In genomic region chr16:42337663-42338062, GRCm38 (mm10) we compare ENCODE assay signal across 13 mouse cellular contexts. TPM values are rescaled to one million over a fixed set of nuclear protein-coding genes. Genes with fewer than 3 reads are reported as not detected.
A peak's percentile ranks its signal among the peaks of the same experiment; 100 is the strongest.
DNase-seq lines count a peak whose midpoint lies in the region; ATAC-seq and TF ChIP-seq lines count a peak whose summit lies in the region.
"Had no signal": no experiment of that assay in that cellular context is flagged by ENCODE, and none has a peak within 500 bp of the region (broad histone marks: within the 10 kb centered on the region; RNA-seq: fewer than 3 reads in every experiment).

No protein-coding gene starts in this region.

- peak; percentile 25; the same call in 1 of the 2 replicates for ATAC-seq in lung, embryonic 15.5 days (ENCODE audit: borderline replicate concordance, extremely low read depth, low FRiP score, low TSS enrichment)
- no peak for ATAC-seq in hindbrain, embryonic 11.5 days (ENCODE audit: low FRiP score)
- ATAC-seq in midbrain, postnatal 0 days (ENCODE audit: low FRiP score), result peak; percentile 45; the same call in 1 of the 2 replicates
- ATAC-seq: inflammation-experienced regulatory T-cells, adult 6 months had no signal

- no peaks in the 10 kb centered on the region for H3K36me3 ChIP-seq in lung, embryonic 15.5 days
- H3K36me3 ChIP-seq in hindbrain, embryonic 11.5 days (ENCODE audit: control insufficient read depth, insufficient read depth, low read length), result no peaks in the 10 kb centered on the region
- H3K36me3 ChIP-seq in midbrain, postnatal 0 days (ENCODE audit: insufficient read depth, low read length), result no peaks in the 10 kb centered on the region
- H3K36me3 ChIP-seq: limb, embryonic 15.5 days had no signal

- H3K9ac ChIP-seq in lung, embryonic 15.5 days, result no peak overlapping the region
- H3K9ac ChIP-seq in hindbrain, embryonic 11.5 days (ENCODE audit: low read depth, low read length), result peak overlapping the region; percentile 24; the same call in 1 of the 2 replicates
- peak overlapping the region; percentile 93 for H3K9ac ChIP-seq in midbrain, postnatal 0 days (replicated peaks; ENCODE audit: low read length, poor library complexity, severe bottlenecking)
- H3K9ac ChIP-seq: limb, embryonic 15.5 days had no signal

- H3K27ac ChIP-seq in cerebellum, adult 2 months (ENCODE audit: insufficient read depth, low read length), result peak overlapping the region; percentile 34; the same call in 1 of the 2 replicates
- H3K27ac ChIP-seq in lung, embryonic 15.5 days, result no peak overlapping the region
- H3K27ac ChIP-seq in hindbrain, embryonic 11.5 days (ENCODE audit: low read depth, low read length), result no peak overlapping the region
- peak overlapping the region; percentile 95 for H3K27ac ChIP-seq in midbrain, postnatal 0 days (ENCODE audit: low read depth, low read length)
- H3K27ac ChIP-seq: limb, embryonic 15.5 days; macrophage had no signal

- H3K27me3 ChIP-seq in cerebellum, adult 2 months (ENCODE audit: control insufficient read depth, insufficient read depth, low read length), result no peaks in the 10 kb centered on the region
- H3K27me3 ChIP-seq in lung, embryonic 15.5 days, result peaks cover 52% of the 10 kb centered on the region
- no peaks in the 10 kb centered on the region for H3K27me3 ChIP-seq in hindbrain, embryonic 11.5 days (ENCODE audit: control insufficient read depth, insufficient read depth, low read length)
- H3K27me3 ChIP-seq in midbrain, postnatal 0 days (ENCODE audit: insufficient read depth, low read length), result no peaks in the 10 kb centered on the region

- TF ChIP-seq POLR2A in cerebellum, adult 2 months (IDR thresholded peaks at IDR 0.05; ENCODE audit: borderline replicate concordance, insufficient read depth, low read length), result no peak
- no peak for TF ChIP-seq POLR2A in lung, adult 2 months (IDR thresholded peaks at IDR 0.05; ENCODE audit: borderline replicate concordance, extremely low read depth, low read depth, low read length)

- 13% methylated on average over 2 of the region's 2 CpGs for WGBS in cerebellum, adult 2 months
- WGBS in lung, embryonic 15.5 days, result 20% methylated on average over 2 of the region's 2 CpGs
- WGBS in lung, adult 2 months, result 30% methylated on average over 2 of the region's 2 CpGs
- WGBS in hindbrain, embryonic 11.5 days, result 49% methylated on average over 2 of the region's 2 CpGs
- WGBS in midbrain, postnatal 0 days, result 32% methylated on average over 2 of the region's 2 CpGs

- TF ChIP-seq CTCF in cerebellum, adult 2 months (IDR thresholded peaks at IDR 0.05; ENCODE audit: borderline replicate concordance, insufficient read depth, low read depth, low read length), result peak; percentile 14; the same call in 1 of the 2 replicates
- TF ChIP-seq CTCF in lung, adult 2 months (IDR thresholded peaks at IDR 0.05; ENCODE audit: insufficient read depth, low read length), result no peak
- TF ChIP-seq CTCF in midbrain, postnatal 0 days (IDR thresholded peaks at IDR 0.05), result peak; percentile 70

- no peaks in the 10 kb centered on the region for H3K9me3 ChIP-seq in lung, embryonic 15.5 days
- no peaks in the 10 kb centered on the region for H3K9me3 ChIP-seq in hindbrain, embryonic 11.5 days (ENCODE audit: control insufficient read depth, low read length)
- no peaks in the 10 kb centered on the region for H3K9me3 ChIP-seq in midbrain, postnatal 0 days (ENCODE audit: low read length)
- H3K9me3 ChIP-seq: limb, embryonic 15.5 days had no signal

- DNase-seq in cerebellum, adult 2 months, result peak; percentile 48 to 49
- no peak for DNase-seq in cerebellum, adult 11-12 months
- DNase-seq in lung, adult 2 months, result no peak
- no peak for DNase-seq in hindbrain, embryonic 11.5 days (ENCODE audit: low spot score)
- peak; percentile 73 for DNase-seq in midbrain, postnatal 0 days (ENCODE audit: low spot score)
- DNase-seq in MN1 (ENCODE audit: low spot score), result no peak
- DNase-seq in lung, postnatal 36 days, result no peak
- DNase-seq: thymus, postnatal 14 days had no signal

- H3K4me2 ChIP-seq in lung, embryonic 15.5 days, result no peak overlapping the region
- peak overlapping the region; percentile 51; the same call in 1 of the 2 replicates for H3K4me2 ChIP-seq in hindbrain, embryonic 11.5 days (replicated peaks; ENCODE audit: low read depth, low read length)
- peak overlapping the region; percentile 67 for H3K4me2 ChIP-seq in midbrain, postnatal 0 days (ENCODE audit: low read depth, low read length, poor library complexity, severe bottlenecking)
- H3K4me2 ChIP-seq: limb, embryonic 15.5 days had no signal

- H3K4me1 ChIP-seq in cerebellum, adult 2 months (ENCODE audit: control insufficient read depth, insufficient read depth, low read length), result peaks cover 17% of the 10 kb centered on the region; the same call in 1 of the 2 replicates
- peaks cover 9% of the 10 kb centered on the region for H3K4me1 ChIP-seq in lung, embryonic 15.5 days
- no peaks in the 10 kb centered on the region for H3K4me1 ChIP-seq in lung, adult 2 months (ENCODE audit: control insufficient read depth, insufficient read depth, low read length)
- no peaks in the 10 kb centered on the region for H3K4me1 ChIP-seq in hindbrain, embryonic 11.5 days (replicated peaks; ENCODE audit: control insufficient read depth, insufficient read depth, low read length)
- H3K4me1 ChIP-seq in midbrain, postnatal 0 days (ENCODE audit: insufficient read depth, low read length), result no peaks in the 10 kb centered on the region

- peak overlapping the region; percentile 99 for H3K4me3 ChIP-seq in cerebellum, adult 2 months (replicated peaks; ENCODE audit: insufficient read depth, low read depth, low read length)
- no peak overlapping the region for H3K4me3 ChIP-seq in lung, embryonic 15.5 days
- no peak overlapping the region for H3K4me3 ChIP-seq in lung, adult 2 months (replicated peaks; ENCODE audit: extremely low read depth, low read depth, low read length)
- H3K4me3 ChIP-seq in hindbrain, embryonic 11.5 days (ENCODE audit: low read depth, low read length), result peak overlapping the region; percentile 41; the same call in 1 of the 2 replicates
- peak overlapping the region; percentile 69 for H3K4me3 ChIP-seq in midbrain, postnatal 0 days (ENCODE audit: low read depth, low read length)
- H3K4me3 ChIP-seq: limb, embryonic 15.5 days had no signal

RNA-seq across cellular contexts. Expression of gene Gap43, which starts 2.8 kb away (rescaled TPM):
- polyA plus RNA-seq in cerebellum, adult 2 months (2012; rRNA removed), result 330 and 332 TPM in 2 replicates
- polyA plus RNA-seq in lung, embryonic 15.5 days (2015; fragmentation: Nextera tagmentation; extraction: Ambion mirVana), result 14.0 and 18.6 TPM in 2 replicates
- polyA plus RNA-seq in lung, adult 2 months (2012; rRNA removed), result 5.5 and 12.2 TPM in 2 replicates
- 375 and 387 TPM in 2 replicates for polyA plus RNA-seq in hindbrain, embryonic 11.5 days (2014; fragmentation: Nextera tagmentation; extraction: Ambion mirVana)
- total RNA-seq in midbrain, postnatal 0 days (2014; rRNA removed), result 874 and 1,101 TPM in 2 replicates
- polyA plus RNA-seq in midbrain, postnatal 0 days (2015; fragmentation: Nextera tagmentation; extraction: Ambion mirVana), result 2,398 and 2,505 TPM in 2 replicates
- polyA plus RNA-seq: inflammation-experienced regulatory T-cells, adult 6 months; macrophage; spleen, adult 2 months had no signal

Comparison
In these comparisons a context has a peak if more than half of its experiments do, and no peak if none do; other contexts are left out.
1. DNase-seq: peak in cerebellum, adult 2 months (2 of 2) and midbrain, postnatal 0 days (single experiment); none in cerebellum, adult 11-12 months (single experiment), lung, adult 2 months (single experiment), hindbrain, embryonic 11.5 days (single experiment), MN1 (single experiment) and lung, postnatal 36 days (single experiment).
2. H3K27ac ChIP-seq: peak in cerebellum, adult 2 months (single experiment) and midbrain, postnatal 0 days (single experiment); none in lung, embryonic 15.5 days (single experiment) and hindbrain, embryonic 11.5 days (single experiment).
3. H3K4me3 ChIP-seq: peak in cerebellum, adult 2 months (single experiment), hindbrain, embryonic 11.5 days (single experiment) and midbrain, postnatal 0 days (single experiment); none in lung, embryonic 15.5 days (single experiment) and lung, adult 2 months (single experiment).
4. RNA of gene Gap43, which starts 2.8 kb away (polyA plus RNA-seq): 2,398 to 2,505 TPM in midbrain, postnatal 0 days, 375 to 387 TPM in hindbrain, embryonic 11.5 days and 330 to 332 TPM in cerebellum, adult 2 months; 14.0 to 18.6 TPM in lung, embryonic 15.5 days and 5.5 to 12.2 TPM in lung, adult 2 months; every median in the first group is over 10 times any median in the second.